Comparison of ENCODE assay signal across 8 mouse cellular contexts in the genomic region with DNA sequence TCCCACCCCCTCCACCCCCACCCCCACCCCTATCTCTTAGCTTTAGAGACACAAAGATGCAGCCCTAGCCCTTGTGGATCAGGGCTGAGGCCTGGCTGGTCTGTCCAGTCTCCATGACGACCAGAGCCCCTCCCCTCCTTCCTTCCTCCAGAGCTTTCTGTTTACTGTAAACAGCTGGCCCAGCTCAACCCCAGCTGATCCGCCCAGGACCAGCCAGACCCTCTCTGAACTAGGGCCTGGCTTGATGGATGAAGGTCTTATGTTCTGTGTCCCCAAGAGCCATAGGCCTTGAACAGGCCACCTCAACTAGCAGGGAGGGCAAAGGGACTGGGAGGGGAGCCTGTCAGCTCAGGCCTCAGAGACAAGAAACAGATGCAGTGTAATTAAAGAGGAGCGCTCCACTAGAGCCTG. TPM values are rescaled to one million over a fixed set of nuclear protein-coding genes. Genes with fewer than 3 reads are reported as not detected.
DNase-seq lines count a peak whose midpoint lies in the region; ATAC-seq lines count a peak whose summit lies in the region.

No protein-coding gene starts in this region.

- ATAC-seq in neural tube, embryonic 14.5 days (ENCODE audit: low read depth) = peak; percentile 57; the same call in 1 of the 2 replicates

- no peak overlapping the region for H3K4me2 ChIP-seq in neural tube, embryonic 14.5 days (ENCODE audit: low read depth, low read length)

- no peak overlapping the region for H3K4me3 ChIP-seq in hindbrain, embryonic 10.5 days
- H3K4me3 ChIP-seq in neural tube, embryonic 14.5 days (ENCODE audit: low read depth, low read length) = no peak overlapping the region

- peak overlapping the region; percentile 19 for H3K27ac ChIP-seq in hindbrain, embryonic 10.5 days
- no peak overlapping the region for H3K27ac ChIP-seq in neural tube, embryonic 14.5 days (ENCODE audit: low read depth, low read length)

- 25% methylated on average over 3 of the region's 3 CpGs for WGBS in hindbrain, embryonic 10.5 days
- 17% methylated on average over 3 of the region's 3 CpGs for WGBS in neural tube, embryonic 14.5 days

- no peaks in the 10 kb centered on the region for H3K9me3 ChIP-seq in hindbrain, embryonic 10.5 days
- H3K9me3 ChIP-seq in neural tube, embryonic 14.5 days (ENCODE audit: control insufficient read depth, low read length) = no peaks in the 10 kb centered on the region

- peaks cover 5% of the 10 kb centered on the region; the same call in 1 of the 2 replicates for H3K27me3 ChIP-seq in hindbrain, embryonic 10.5 days (ENCODE audit: insufficient read depth, poor library complexity, severe bottlenecking)
- no peaks in the 10 kb centered on the region; the same call in 1 of the 2 replicates for H3K27me3 ChIP-seq in neural tube, embryonic 14.5 days (ENCODE audit: control insufficient read depth, insufficient read depth, low read length)

- no peak overlapping the region for H3K9ac ChIP-seq in neural tube, embryonic 14.5 days (replicated peaks; ENCODE audit: low read depth, low read length)

- intact Hi-C loops in heart, postnatal 25 days (cut with DNase I) = no loop called here
- intact Hi-C loops in left cerebral cortex, postnatal 14 days (cut with DNase I) = loop anchor here (5.0 kb wide), 1 partner anchor 107 kb away; no protein-coding TSS in a partner anchor

- DNase-seq in heart, adult 18-20 months = peak; percentile 52 to 72
- no peak for DNase-seq in heart, postnatal 25 days (ENCODE audit: low spot score)
- peak; percentile 55 for DNase-seq in hindbrain, embryonic 10.5 days (ENCODE audit: low spot score)
- DNase-seq in liver = peak; percentile 63
- DNase-seq in cerebellum, postnatal 25 days = no peak
- no peak for DNase-seq in left cerebral cortex, postnatal 14 days (ENCODE audit: low spot score in 2 of 2)
- no peak for DNase-seq in ovary, postnatal 36 days (ENCODE audit: low spot score)

- peaks cover 7% of the 10 kb centered on the region; the same call in 1 of the 2 replicates for H3K36me3 ChIP-seq in hindbrain, embryonic 10.5 days
- H3K36me3 ChIP-seq in neural tube, embryonic 14.5 days (ENCODE audit: control insufficient read depth, insufficient read depth, low read length) = 0 out of 2 replicates have a peak, but pooled peaks cover under 1% of the 10 kb centered on the region

- H3K4me1 ChIP-seq in hindbrain, embryonic 10.5 days (replicated peaks) = peaks cover 43% of the 10 kb centered on the region
- H3K4me1 ChIP-seq in neural tube, embryonic 14.5 days (ENCODE audit: control insufficient read depth, insufficient read depth, low read length) = peaks cover 8% of the 10 kb centered on the region

RNA-seq across cellular contexts. Expression of a gene that starts 16.3 kb away (rescaled TPM):
- 10 to 100 TPM; 13.2 to 13.5 TPM for total RNA-seq in heart, adult 18-20 months (2021)
- total RNA-seq in heart, postnatal 25 days (2021) = 10 to 100 TPM; 11.9 to 13.0 TPM
- 23.1 and 26.7 TPM in 2 replicates for polyA plus RNA-seq in hindbrain, embryonic 10.5 days (2016; fragmentation: Nextera tagmentation; extraction: Ambion mirVana)
- 14.8 and 19.7 TPM in 2 replicates for polyA plus RNA-seq in neural tube, embryonic 14.5 days (2014; fragmentation: Nextera tagmentation; extraction: Ambion mirVana)
- total RNA-seq in left cerebral cortex, postnatal 14 days (2021) = 10 to 100 TPM; 40.2 to 40.5 TPM

RNA-seq across cellular contexts. Expression of a gene that starts 20.8 kb away (rescaled TPM):
- 10 to 100 TPM; 13.3 to 19.6 TPM for total RNA-seq in heart, adult 18-20 months (2021)
- total RNA-seq in heart, postnatal 25 days (2021) = 10 to 100 TPM; 16.7 to 22.5 TPM
- polyA plus RNA-seq in hindbrain, embryonic 10.5 days (2016; fragmentation: Nextera tagmentation; extraction: Ambion mirVana) = 4.7 and 5.8 TPM in 2 replicates
- polyA plus RNA-seq in neural tube, embryonic 14.5 days (2014; fragmentation: Nextera tagmentation; extraction: Ambion mirVana) = 2.1 and 2.7 TPM in 2 replicates
- 1 to 10 TPM; 4.0 to 5.0 TPM for total RNA-seq in left cerebral cortex, postnatal 14 days (2021)

RNA-seq across cellular contexts. Expression of a gene that starts 33.7 kb away (rescaled TPM):
- total RNA-seq in heart, adult 18-20 months (2021) = not detected
- not detected for total RNA-seq in heart, postnatal 25 days (2021)
- polyA plus RNA-seq in hindbrain, embryonic 10.5 days (2016; fragmentation: Nextera tagmentation; extraction: Ambion mirVana) = 1.2 and 3.8 TPM in 2 replicates
- polyA plus RNA-seq in neural tube, embryonic 14.5 days (2014; fragmentation: Nextera tagmentation; extraction: Ambion mirVana) = 24.6 and 31.9 TPM in 2 replicates
- total RNA-seq in left cerebral cortex, postnatal 14 days (2021) = 1 to 10 TPM; 9.5 to 9.9 TPM

RNA-seq across cellular contexts. Expression of a gene that starts 46.2 kb away (rescaled TPM):
- 1 to 10 TPM; 4.0 to 7.0 TPM for total RNA-seq in heart, adult 18-20 months (2021)
- total RNA-seq in heart, postnatal 25 days (2021) = 1 to 10 TPM; 7.2 to 9.3 TPM
- 0.67 and 0.81 TPM in 2 replicates for polyA plus RNA-seq in hindbrain, embryonic 10.5 days (2016; fragmentation: Nextera tagmentation; extraction: Ambion mirVana)
- polyA plus RNA-seq in neural tube, embryonic 14.5 days (2014; fragmentation: Nextera tagmentation; extraction: Ambion mirVana) = 6.5 and 11.2 TPM in 2 replicates
- total RNA-seq in left cerebral cortex, postnatal 14 days (2021) = 1 to 10 TPM; 8.9 to 9.0 TPM

Comparison
In these comparisons a context has a peak if more than half of its experiments do, and no peak if none do; other contexts are left out.
1. DNase-seq: peak in heart, adult 18-20 months (2 of 2), hindbrain, embryonic 10.5 days (single experiment) and liver (single experiment); none in heart, postnatal 25 days (single experiment), cerebellum, postnatal 25 days (0 of 2), left cerebral cortex, postnatal 14 days (0 of 2) and ovary, postnatal 36 days (single experiment).
2. RNA of a gene that starts 33.7 kb away (total RNA-seq): 9.5 to 9.9 TPM in left cerebral cortex, postnatal 14 days; not detected in heart, adult 18-20 months and not detected in heart, postnatal 25 days; every median in the first group is over 10 times any median in the second.